Comparison of ENCODE assay signal across 8 mouse cellular contexts in the genomic region with DNA sequence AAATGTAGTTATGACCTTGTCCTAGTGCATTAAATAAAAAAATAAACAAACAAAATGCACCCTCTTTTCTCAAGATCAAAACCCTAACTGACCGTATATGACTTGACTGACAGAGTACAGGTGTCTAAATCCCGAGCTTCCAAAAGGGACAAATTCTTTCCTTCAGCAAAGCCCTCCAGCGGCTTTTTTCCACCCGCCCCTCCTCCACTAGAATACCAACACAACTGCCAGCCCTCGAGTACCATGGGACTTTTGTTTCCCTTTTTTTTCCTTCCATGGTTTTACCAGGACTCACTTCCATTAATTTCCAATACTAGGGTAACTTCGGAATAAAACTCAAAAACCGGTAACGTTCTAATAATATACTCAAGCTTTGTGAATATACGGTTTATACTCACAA. TPM values are rescaled to one million over a fixed set of nuclear protein-coding genes. Genes with fewer than 3 reads are reported as not detected.
DNase-seq lines count a peak whose midpoint lies in the region; ATAC-seq lines count a peak whose summit lies in the region.

No protein-coding gene starts in this region.

- no peaks in the 10 kb centered on the region; the same call in 1 of the 2 replicates for H3K36me3 ChIP-seq in heart, embryonic 16.5 days (ENCODE audit: control insufficient read depth, insufficient read depth)
- peaks cover 2% of the 10 kb centered on the region; the same call in 1 of the 2 replicates for H3K36me3 ChIP-seq in liver, embryonic 11.5 days (ENCODE audit: control insufficient read depth, insufficient read depth, low read length)

- peak overlapping the region; percentile 87 for H3K9ac ChIP-seq in heart, embryonic 16.5 days (ENCODE audit: low read length)
- H3K9ac ChIP-seq in liver, embryonic 11.5 days (ENCODE audit: low read depth, low read length) = peak overlapping the region; percentile 95

- no peaks in the 10 kb centered on the region for H3K27me3 ChIP-seq in heart, embryonic 16.5 days (ENCODE audit: control insufficient read depth, insufficient read depth, low read length)
- no peaks in the 10 kb centered on the region for H3K27me3 ChIP-seq in liver, embryonic 11.5 days (replicated peaks; ENCODE audit: control insufficient read depth, insufficient read depth, low read length)

- DNase-seq in cerebellum, postnatal 10 days = peak; percentile 33 to 37
- DNase-seq in cerebellum, postnatal 36 days = no peak
- DNase-seq in brain, adult 2 months (ENCODE audit: low read depth, low spot score) = peak; percentile 8
- no peak for DNase-seq in liver, embryonic 11.5 days (ENCODE audit: low spot score)
- peak; percentile 61 for DNase-seq in retina, embryonic 14.5 days (ENCODE audit: low spot score)
- no peak for DNase-seq in urinary bladder, adult 2 months (ENCODE audit: low spot score)
- no peak for DNase-seq in frontal cortex, adult 2 months (ENCODE audit: extremely low spot score in 1 of 2, low spot score in 1 of 2)

- no peaks in the 10 kb centered on the region for H3K9me3 ChIP-seq in heart, embryonic 16.5 days (replicated peaks; ENCODE audit: control insufficient read depth, low read length)
- no peaks in the 10 kb centered on the region for H3K9me3 ChIP-seq in liver, embryonic 11.5 days (ENCODE audit: control insufficient read depth, low read length)

- H3K4me3 ChIP-seq in heart, embryonic 16.5 days (ENCODE audit: low read length) = peak overlapping the region; percentile 69
- H3K4me3 ChIP-seq in liver, embryonic 11.5 days (ENCODE audit: low read depth, low read length) = peak overlapping the region; percentile 91

- peaks cover 33% of the 10 kb centered on the region for H3K4me1 ChIP-seq in heart, embryonic 16.5 days (ENCODE audit: control insufficient read depth, insufficient read depth, low read length)
- peaks cover 22% of the 10 kb centered on the region for H3K4me1 ChIP-seq in liver, embryonic 11.5 days (replicated peaks; ENCODE audit: control insufficient read depth, insufficient read depth, low read length)

- H3K4me2 ChIP-seq in heart, embryonic 16.5 days (ENCODE audit: low read depth, low read length) = peak overlapping the region; percentile 69
- peak overlapping the region; percentile 74 for H3K4me2 ChIP-seq in liver, embryonic 11.5 days

- whole genome bisulfite sequencing in heart, embryonic 16.5 days = under 1% methylated on average over 9 of the region's 9 CpGs
- under 1% methylated on average over 9 of the region's 9 CpGs for WGBS in liver, embryonic 11.5 days

- ATAC-seq in heart, embryonic 16.5 days (replicated peaks; ENCODE audit: extremely low read depth, insufficient read depth, low FRiP score) = no peak
- ATAC-seq in liver, embryonic 11.5 days (replicated peaks; ENCODE audit: low FRiP score) = no peak

- no peak overlapping the region; the same call in 1 of the 2 replicates for H3K27ac ChIP-seq in heart, embryonic 16.5 days (ENCODE audit: low read length)
- H3K27ac ChIP-seq in liver, embryonic 11.5 days (ENCODE audit: low read depth, low read length) = no peak overlapping the region

RNA-seq across cellular contexts. Expression of a gene that starts 1.4 kb away (rescaled TPM):
- polyA plus RNA-seq in heart, embryonic 16.5 days (2015; fragmentation: Nextera tagmentation; extraction: Ambion mirVana) = 60.9 and 69.8 TPM in 2 replicates
- polyA plus RNA-seq in liver, embryonic 11.5 days (2014; fragmentation: Nextera tagmentation; extraction: Ambion mirVana) = 31.2 and 37.1 TPM in 2 replicates
- polyA plus RNA-seq in urinary bladder, adult 2 months (2012; rRNA removed) = 86.7 and 120 TPM in 2 replicates
- 122 and 139 TPM in 2 replicates for polyA plus RNA-seq in frontal cortex, adult 2 months (2012; rRNA removed)

RNA-seq across cellular contexts. Expression of a gene that starts 47.7 kb away (rescaled TPM):
- polyA plus RNA-seq in heart, embryonic 16.5 days (2015; fragmentation: Nextera tagmentation; extraction: Ambion mirVana) = 33.1 and 33.5 TPM in 2 replicates
- 57.8 and 61.5 TPM in 2 replicates for polyA plus RNA-seq in liver, embryonic 11.5 days (2014; fragmentation: Nextera tagmentation; extraction: Ambion mirVana)
- polyA plus RNA-seq in urinary bladder, adult 2 months (2012; rRNA removed) = 1.7 and 2.2 TPM in 2 replicates
- polyA plus RNA-seq in frontal cortex, adult 2 months (2012; rRNA removed) = 0.06 and 0.13 TPM in 2 replicates

RNA-seq across cellular contexts. Expression of a gene that starts 56.7 kb away (rescaled TPM):
- 7.5 and 9.9 TPM in 2 replicates for polyA plus RNA-seq in heart, embryonic 16.5 days (2015; fragmentation: Nextera tagmentation; extraction: Ambion mirVana)
- polyA plus RNA-seq in liver, embryonic 11.5 days (2014; fragmentation: Nextera tagmentation; extraction: Ambion mirVana) = 5.0 and 6.1 TPM in 2 replicates
- 8.2 and 10.4 TPM in 2 replicates for polyA plus RNA-seq in urinary bladder, adult 2 months (2012; rRNA removed)
- 11.3 and 12.0 TPM in 2 replicates for polyA plus RNA-seq in frontal cortex, adult 2 months (2012; rRNA removed)

Comparison
In these comparisons a context has a peak if more than half of its experiments do, and no peak if none do; other contexts are left out.
1. DNase-seq: peak in cerebellum, postnatal 10 days (2 of 2), brain, adult 2 months (single experiment) and retina, embryonic 14.5 days (single experiment); none in cerebellum, postnatal 36 days (0 of 2), liver, embryonic 11.5 days (single experiment), urinary bladder, adult 2 months (single experiment) and frontal cortex, adult 2 months (0 of 2).
2. RNA of a gene that starts 47.7 kb away (polyA plus RNA-seq): 57.8 to 61.5 TPM in liver, embryonic 11.5 days and 33.1 to 33.5 TPM in heart, embryonic 16.5 days; 1.7 to 2.2 TPM in urinary bladder, adult 2 months and 0.06 to 0.13 TPM in frontal cortex, adult 2 months; every median in the first group is over 10 times any median in the second.